Mouse (Mus musculus): ENCODE measurements at regions not wholly inside any gene's neighbourhood (a gene's known extent, or its start where the extent isn't known, plus 50 kb on each side); places are given as distances from the start of the nearest gene placed in this dataset.

DNA sequence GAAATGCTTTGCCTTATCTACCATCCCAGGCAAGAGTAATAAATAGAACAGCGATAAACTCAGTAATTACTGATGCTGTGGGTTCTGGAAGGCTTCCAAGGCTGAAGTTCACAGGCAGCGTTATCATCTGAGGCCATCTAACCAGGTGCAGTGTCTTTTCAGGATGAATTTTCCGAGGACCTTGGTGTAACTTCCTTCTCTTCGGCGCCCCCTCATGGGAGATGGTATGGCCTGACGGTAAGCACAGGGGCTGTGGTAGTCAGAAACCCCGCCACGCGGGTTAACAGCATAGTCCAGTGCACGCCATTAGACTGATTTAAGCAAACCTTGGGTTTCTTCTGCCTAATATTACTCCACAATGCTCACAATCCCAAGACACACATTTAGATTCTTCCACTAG lies 140.5 kb upstream of the Ddx18 start:
- TF ChIP-seq CTCF (IDR thresholded peaks at IDR 0.05) = no peak
- TF ChIP-seq EP300 (IDR thresholded peaks at IDR 0.05) = no peak

All from lung, postnatal 0 days (tissue).